Mouse (Mus musculus) layer of hippocampus, postnatal 25 days (tissue): ENCODE data around the gene Olr1. TPM values are rescaled to one million over a fixed set of nuclear protein-coding genes. Genes with fewer than 3 reads are reported as not detected.

ENCODE experiments used
- DNase-seq, 2 experiments: peaks; one replicate each; pipeline ENCODE4 v3.0.0; 2022; ENCODE audit warnings: mixed read lengths in 2 of 2, low spot score in 1 of 2; ENCODE audit errors: extremely low spot score in 1 of 2
- total RNA-seq, 2 experiments: library from RNA; stranded (reverse); gene quantifications; 2 replicates each; pipeline ENCODE4 v1.2.3; 2021

Olr1 gene
- total RNA-seq: not detected

- DNase-seq: no peak
Measured at GRCm38 (mm10) chr6:129507024-129507423, at the start of gene Olr1. Gene Olr1, minus strand, starts transcription at chr6:129507165.

GRCm38 (mm10) chr6:129548009-129548408, 41.0 kb upstream of the Olr1 start:
- no peak for DNase-seq

- no peak for DNase-seq
Measured at GRCm38 (mm10) chr6:129547277-129547676, 40.3 kb upstream of the Olr1 start.

- peak in 1 of 2 experiments; percentile 88 for DNase-seq
Measured at GRCm38 (mm10) chr6:129543709-129544606, 37.0 kb upstream of the Olr1 start.

GRCm38 (mm10) chr6:129542540-129542939, 35.6 kb upstream of the Olr1 start:
- no peak for DNase-seq

GRCm38 (mm10) chr6:129541931-129542330, 35.0 kb upstream of the Olr1 start:
- peak in 1 of 2 experiments; percentile 34 for DNase-seq

- no peak for DNase-seq
Measured at GRCm38 (mm10) chr6:129538555-129538954, 31.6 kb upstream of the Olr1 start.

- no peak for DNase-seq
Measured at GRCm38 (mm10) chr6:129535723-129536122, 28.8 kb upstream of the Olr1 start.

- DNase-seq: no peak
Measured at GRCm38 (mm10) chr6:129534627-129535190, 27.7 kb upstream of the Olr1 start.

- DNase-seq: no peak
Measured at GRCm38 (mm10) chr6:129534057-129534456, 27.1 kb upstream of the Olr1 start.

GRCm38 (mm10) chr6:129532942-129533860, 26.2 kb upstream of the Olr1 start, which contains the start of gene Gabarapl1:
Gene Gabarapl1, plus strand, starts transcription at chr6:129533160.
- peak; percentile 77 to 79 for DNase-seq

- peak in 1 of 2 experiments; percentile 43 for DNase-seq
Measured at GRCm38 (mm10) chr6:129532556-129532941, 25.6 kb upstream of the Olr1 start.

GRCm38 (mm10) chr6:129530261-129530660, 23.3 kb upstream of the Olr1 start:
- DNase-seq: no peak

GRCm38 (mm10) chr6:129529605-129530004, 22.6 kb upstream of the Olr1 start:
- DNase-seq: no peak

GRCm38 (mm10) chr6:129527416-129527815, 20.5 kb upstream of the Olr1 start:
- no peak for DNase-seq

- DNase-seq: no peak
Measured at GRCm38 (mm10) chr6:129526069-129526468, 19.1 kb upstream of the Olr1 start.

- no peak for DNase-seq
Measured at GRCm38 (mm10) chr6:129517752-129518408, 10.9 kb upstream of the Olr1 start.

- no peak for DNase-seq
Measured at GRCm38 (mm10) chr6:129516388-129516787, 9.4 kb upstream of the Olr1 start.

- no peak for DNase-seq
Measured at GRCm38 (mm10) chr6:129515068-129515467, 8.1 kb upstream of the Olr1 start.

- no peak for DNase-seq
Measured at GRCm38 (mm10) chr6:129514376-129514775, 7.4 kb upstream of the Olr1 start.
